Mouse (Mus musculus) cortical plate, adult 2 months (tissue): Measurements from ENCODE around the gene Syt7.

ENCODE experiments used
- CTCF ChIP-seq: fragments of 200-500 bp; IDR thresholded peaks from 2 replicates; pipeline ENCODE4 v1.5.1; 2011; ENCODE audit warnings: mild to moderate bottlenecking, control low read depth, low read length; ENCODE audit not compliant: insufficient read depth; ENCODE audit errors: extremely low read depth
- POLR2A ChIP-seq: fragments of 200-500 bp; IDR thresholded peaks from 2 replicates; pipeline ENCODE4 v1.6.1; 2011; ENCODE audit warnings: mild to moderate bottlenecking, low read length, control low read depth; ENCODE audit not compliant: insufficient read depth; ENCODE audit errors: extremely low read depth

- TF ChIP-seq CTCF (no peak), POLR2A (no peak)
Observed at GRCm38 (mm10) chr19:10500581-10500980, 111.7 kb downstream of the Syt7 start.
